Mouse (Mus musculus): ENCODE measurements around the gene Gramd1c. TPM values are rescaled to one million over a fixed set of nuclear protein-coding genes. Genes with fewer than 3 reads are reported as not detected.
A peak's percentile ranks its signal among the peaks of the same experiment; 100 is the strongest.

Gramd1c gene
- polyA plus RNA-seq, 1 experiment, result 1.9 TPM

DNA sequence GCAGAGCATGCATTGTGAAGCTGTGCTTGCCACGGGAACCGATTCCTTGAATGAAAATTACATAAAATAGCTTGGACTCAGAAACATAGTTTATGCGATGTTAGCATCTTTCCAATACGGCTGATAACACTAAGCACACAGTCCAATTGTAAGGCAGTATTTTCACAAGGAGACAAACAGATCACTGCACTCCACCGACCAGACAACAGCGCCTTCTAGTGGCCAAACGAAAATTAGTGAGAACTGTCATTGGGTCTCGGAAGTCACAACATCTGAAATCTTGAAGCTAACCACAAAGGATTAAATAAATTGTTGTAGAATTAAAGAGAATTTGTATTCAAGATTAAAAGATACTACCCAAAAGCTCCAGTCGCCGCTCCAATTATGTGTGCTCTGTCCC lies 4.4 kb downstream of the Gramd1c start:
- peak; percentile 79 for DNase-seq (ENCODE audit: low read depth)
- no peak for TF ChIP-seq POLR2A (IDR thresholded peaks at IDR 0.05; ENCODE audit: borderline replicate concordance, extremely low read depth, insufficient read depth, insufficient read length, poor library complexity, severe bottlenecking)
- TF ChIP-seq CTCF (IDR thresholded peaks at IDR 0.05; ENCODE audit: borderline replicate concordance, extremely low read depth, insufficient read depth, insufficient read length), result peak; percentile 87

DNA sequence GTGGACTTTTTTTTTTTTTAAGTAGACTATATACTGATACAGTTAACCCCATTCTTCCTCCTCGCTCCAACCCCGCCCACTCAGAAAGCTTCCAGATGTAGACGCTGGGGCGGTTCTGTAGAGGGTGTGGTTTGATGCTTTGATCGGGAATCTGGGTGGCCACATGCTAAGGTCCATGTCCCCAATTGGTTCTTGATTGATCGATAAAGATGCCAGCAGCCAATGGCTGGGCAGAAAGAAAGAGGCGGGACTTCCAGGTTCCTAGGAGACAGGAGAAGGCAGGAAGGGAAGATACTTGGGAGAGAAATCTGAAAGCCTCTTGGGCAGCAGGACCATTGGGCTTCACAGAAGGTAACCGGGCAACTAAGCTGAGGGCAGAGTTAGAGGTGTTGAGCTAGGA lies 7.4 kb downstream of the Gramd1c start:
- no peak for TF ChIP-seq CTCF (IDR thresholded peaks at IDR 0.05; ENCODE audit: borderline replicate concordance, extremely low read depth, insufficient read depth, insufficient read length)
- no peak for TF ChIP-seq POLR2A (IDR thresholded peaks at IDR 0.05; ENCODE audit: borderline replicate concordance, extremely low read depth, insufficient read depth, insufficient read length, poor library complexity, severe bottlenecking)
- peak; percentile 29 for DNase-seq (ENCODE audit: low read depth)

DNA sequence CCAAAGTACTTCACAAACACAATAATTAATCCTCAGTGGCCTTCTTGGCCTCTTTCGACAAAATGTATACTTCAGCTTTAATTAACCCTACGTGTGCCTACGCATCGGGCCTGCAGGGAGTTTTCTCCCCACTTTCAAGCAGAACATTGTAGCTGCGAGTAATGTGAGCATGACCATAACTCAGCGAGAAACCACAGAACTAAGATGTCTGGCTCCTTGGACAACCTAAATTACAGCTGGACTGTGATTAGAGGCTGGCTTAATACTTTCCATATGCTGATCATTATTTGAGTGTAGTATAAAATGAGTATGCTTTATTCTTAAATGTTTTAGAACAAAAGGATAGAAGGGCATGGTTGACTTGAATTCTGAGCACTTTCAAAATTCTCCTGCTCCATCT lies 9.9 kb downstream of the Gramd1c start:
- DNase-seq (ENCODE audit: low read depth), result no peak
- TF ChIP-seq CTCF (IDR thresholded peaks at IDR 0.05; ENCODE audit: borderline replicate concordance, extremely low read depth, insufficient read depth, insufficient read length), result no peak
- TF ChIP-seq POLR2A (IDR thresholded peaks at IDR 0.05; ENCODE audit: borderline replicate concordance, extremely low read depth, insufficient read depth, insufficient read length, poor library complexity, severe bottlenecking), result no peak

DNA sequence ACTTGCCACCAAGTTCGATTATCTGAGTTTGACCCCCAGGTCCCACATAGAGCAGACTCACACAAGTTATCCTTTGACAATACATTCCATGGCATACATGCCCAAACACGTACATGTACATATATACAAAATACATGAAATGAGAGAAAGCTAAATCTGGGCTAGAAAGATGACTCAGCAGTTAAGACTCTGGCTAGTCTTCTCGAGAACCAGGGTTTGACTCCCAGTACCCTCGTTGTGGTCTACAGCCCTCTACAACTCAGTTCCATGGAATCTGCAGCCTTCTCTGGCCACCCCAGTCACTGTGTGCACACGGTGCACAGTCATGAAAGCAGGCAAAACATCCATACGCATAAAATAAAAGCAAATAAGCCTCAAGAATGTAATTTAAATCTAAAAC lies 10.8 kb downstream of the Gramd1c start:
- DNase-seq (ENCODE audit: low read depth), result no peak
- TF ChIP-seq POLR2A (IDR thresholded peaks at IDR 0.05; ENCODE audit: borderline replicate concordance, extremely low read depth, insufficient read depth, insufficient read length, poor library complexity, severe bottlenecking), result no peak
- TF ChIP-seq CTCF (IDR thresholded peaks at IDR 0.05; ENCODE audit: borderline replicate concordance, extremely low read depth, insufficient read depth, insufficient read length), result no peak

DNA sequence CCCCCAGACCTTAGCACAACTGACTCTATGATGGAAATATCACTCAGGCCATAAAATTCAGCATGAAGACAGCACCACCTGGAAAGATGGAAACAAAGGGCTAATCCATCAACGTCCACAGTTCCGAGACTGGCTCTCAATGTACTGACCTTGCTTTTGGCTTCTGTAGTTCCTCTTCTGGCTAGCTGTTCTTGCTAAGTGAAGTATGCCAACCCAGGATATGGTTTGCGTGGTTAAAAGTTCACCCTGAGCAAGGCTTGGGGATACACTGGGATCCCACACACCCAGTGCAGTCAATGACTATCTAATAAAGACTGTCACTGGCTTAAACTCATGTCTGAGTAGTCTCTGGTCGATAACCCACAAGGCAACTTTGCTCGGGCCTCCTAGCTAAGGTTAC lies 13.0 kb downstream of the Gramd1c start:
- no peak for DNase-seq (ENCODE audit: low read depth)

DNA sequence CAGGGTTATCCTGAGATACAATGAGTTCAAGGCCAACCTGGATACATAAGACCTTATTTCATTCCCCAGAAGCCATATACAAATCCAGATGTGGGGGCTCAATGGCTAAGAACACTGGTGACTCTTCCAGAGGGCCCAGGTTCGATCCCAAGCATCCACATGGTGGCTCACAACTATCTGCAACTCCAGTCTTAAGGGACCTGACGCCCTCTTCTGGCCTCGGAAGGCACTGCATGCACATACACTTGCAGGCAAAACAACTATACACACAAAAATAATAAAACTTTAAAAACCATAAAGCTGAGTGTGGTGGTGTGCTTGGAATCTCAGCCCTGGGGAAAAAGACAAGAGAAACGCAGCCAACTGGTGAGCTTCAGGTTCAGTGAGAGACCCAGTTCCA lies 24.0 kb downstream of the Gramd1c start:
- DNase-seq (ENCODE audit: low read depth), result no peak
- TF ChIP-seq CTCF (IDR thresholded peaks at IDR 0.05; ENCODE audit: borderline replicate concordance, extremely low read depth, insufficient read depth, insufficient read length) (peak; percentile 11; the same call in 1 of the 2 replicates), POLR2A (IDR thresholded peaks at IDR 0.05; ENCODE audit: borderline replicate concordance, extremely low read depth, insufficient read depth, insufficient read length, poor library complexity, severe bottlenecking) (no peak)

More for the DNA sequence above, 13.0 kb downstream of the Gramd1c start:
- no peak for TF ChIP-seq CTCF (IDR thresholded peaks at IDR 0.05; ENCODE audit: borderline replicate concordance, extremely low read depth, insufficient read depth, insufficient read length)
- TF ChIP-seq POLR2A (IDR thresholded peaks at IDR 0.05; ENCODE audit: borderline replicate concordance, extremely low read depth, insufficient read depth, insufficient read length, poor library complexity, severe bottlenecking), result no peak

DNA sequence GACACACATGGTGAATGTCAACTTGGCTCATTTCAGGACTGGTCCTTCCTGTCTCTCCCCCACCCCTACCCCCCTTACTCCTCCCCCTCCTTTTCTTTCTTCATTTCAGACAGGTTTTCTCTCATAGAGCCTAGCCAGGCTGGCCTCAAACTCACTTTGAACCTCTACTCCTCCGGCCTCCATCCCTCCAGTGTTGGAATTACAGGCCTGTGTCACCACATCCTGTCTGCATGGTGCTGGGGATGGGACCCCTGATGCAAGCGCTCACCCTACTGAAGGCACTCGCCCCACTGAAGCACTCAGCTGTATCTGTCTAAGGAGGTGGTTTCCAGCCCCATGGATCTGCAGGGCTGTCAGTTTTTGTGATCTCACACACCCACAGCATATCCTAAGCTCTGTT lies 27.9 kb downstream of the Gramd1c start:
- TF ChIP-seq POLR2A (IDR thresholded peaks at IDR 0.05; ENCODE audit: borderline replicate concordance, extremely low read depth, insufficient read depth, insufficient read length, poor library complexity, severe bottlenecking) (no peak), CTCF (IDR thresholded peaks at IDR 0.05; ENCODE audit: borderline replicate concordance, extremely low read depth, insufficient read depth, insufficient read length) (no peak)
- DNase-seq (ENCODE audit: low read depth), result no peak

DNA sequence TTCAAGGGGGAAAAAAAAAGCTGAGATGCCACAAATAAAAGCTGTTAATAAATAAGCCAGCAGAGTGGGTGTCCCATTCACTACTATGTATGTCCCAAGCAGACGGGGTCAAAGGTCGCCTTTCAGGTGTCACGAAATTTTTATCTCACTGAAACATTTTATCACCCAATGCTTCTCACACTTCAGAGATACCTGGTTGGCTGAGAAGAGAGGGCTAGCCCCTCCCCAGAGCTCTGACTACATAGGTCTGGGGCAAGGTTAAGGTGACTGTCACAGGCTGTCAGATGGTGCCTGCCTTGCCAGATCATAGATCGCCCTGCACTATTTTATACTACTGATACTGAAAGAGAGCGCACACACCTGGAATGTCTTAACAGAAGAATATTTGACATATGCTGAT lies 29.8 kb downstream of the Gramd1c start:
- TF ChIP-seq POLR2A (IDR thresholded peaks at IDR 0.05; ENCODE audit: borderline replicate concordance, extremely low read depth, insufficient read depth, insufficient read length, poor library complexity, severe bottlenecking), result no peak
- no peak for TF ChIP-seq CTCF (IDR thresholded peaks at IDR 0.05; ENCODE audit: borderline replicate concordance, extremely low read depth, insufficient read depth, insufficient read length)
- DNase-seq (ENCODE audit: low read depth), result no peak

DNA sequence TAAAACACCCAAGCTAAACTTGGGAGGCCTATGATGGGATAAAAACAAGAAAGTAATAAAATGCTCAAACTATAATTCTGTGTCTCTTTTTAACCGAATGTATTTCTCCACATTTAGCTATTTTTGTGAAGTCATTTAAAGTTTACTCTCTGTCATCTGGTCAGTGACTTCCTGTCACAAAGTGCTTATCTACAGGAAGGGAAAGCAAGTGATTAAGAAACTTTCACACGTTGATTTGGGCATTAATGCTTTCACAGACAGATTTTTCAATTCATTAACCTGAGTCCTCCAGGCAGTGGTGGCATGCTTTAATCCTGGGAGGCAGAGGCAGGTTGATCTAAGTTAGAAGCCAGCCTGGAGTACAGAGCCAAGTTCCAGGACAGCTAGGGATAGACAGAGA lies 33.9 kb downstream of the Gramd1c start:
- TF ChIP-seq CTCF (IDR thresholded peaks at IDR 0.05; ENCODE audit: borderline replicate concordance, extremely low read depth, insufficient read depth, insufficient read length) (no peak), POLR2A (IDR thresholded peaks at IDR 0.05; ENCODE audit: borderline replicate concordance, extremely low read depth, insufficient read depth, insufficient read length, poor library complexity, severe bottlenecking) (no peak)
- DNase-seq (ENCODE audit: low read depth), result no peak

DNA sequence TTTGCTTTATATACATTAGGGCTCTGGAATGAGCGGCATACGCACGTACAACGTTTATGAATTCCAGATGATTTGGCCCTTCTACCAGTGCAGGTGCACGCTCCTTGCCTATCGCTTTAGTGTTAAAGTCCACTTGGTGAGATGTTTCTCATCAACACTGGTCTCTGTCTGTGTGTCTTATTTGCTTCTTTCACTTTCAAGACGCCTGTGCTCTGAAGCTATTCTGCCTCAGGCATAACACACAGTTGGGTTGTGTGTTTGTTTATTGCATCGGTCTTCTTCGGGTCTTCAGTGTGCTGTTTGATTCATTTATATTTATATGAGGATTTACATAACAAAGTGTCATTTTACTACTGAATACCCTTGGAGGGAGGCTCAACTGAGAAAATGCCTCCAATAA lies 36.3 kb downstream of the Gramd1c start:
- TF ChIP-seq CTCF (IDR thresholded peaks at IDR 0.05; ENCODE audit: borderline replicate concordance, extremely low read depth, insufficient read depth, insufficient read length) (no peak), POLR2A (IDR thresholded peaks at IDR 0.05; ENCODE audit: borderline replicate concordance, extremely low read depth, insufficient read depth, insufficient read length, poor library complexity, severe bottlenecking) (no peak)
- no peak for DNase-seq (ENCODE audit: low read depth)

DNA sequence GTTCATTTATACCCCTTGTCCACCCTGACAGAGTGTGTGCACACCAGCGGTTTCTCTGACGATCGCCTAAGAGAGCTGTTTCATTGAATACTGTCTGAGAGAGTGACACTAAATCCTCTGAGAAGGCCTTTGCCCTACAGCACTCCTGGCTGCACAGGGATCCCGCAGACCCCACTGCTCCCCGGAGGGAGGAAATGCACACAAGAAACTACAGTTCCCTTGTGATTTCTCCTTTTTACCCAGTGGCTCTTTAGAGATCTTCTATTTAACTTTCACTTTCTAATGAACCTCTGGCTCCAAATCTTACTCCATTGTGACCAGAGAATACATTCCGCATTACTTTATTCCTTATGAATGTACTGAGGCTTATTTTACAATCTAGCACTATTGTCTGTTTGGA lies 36.9 kb downstream of the Gramd1c start:
- TF ChIP-seq POLR2A (IDR thresholded peaks at IDR 0.05; ENCODE audit: borderline replicate concordance, extremely low read depth, insufficient read depth, insufficient read length, poor library complexity, severe bottlenecking) (no peak), CTCF (IDR thresholded peaks at IDR 0.05; ENCODE audit: borderline replicate concordance, extremely low read depth, insufficient read depth, insufficient read length) (no peak)
- no peak for DNase-seq (ENCODE audit: low read depth)

DNA sequence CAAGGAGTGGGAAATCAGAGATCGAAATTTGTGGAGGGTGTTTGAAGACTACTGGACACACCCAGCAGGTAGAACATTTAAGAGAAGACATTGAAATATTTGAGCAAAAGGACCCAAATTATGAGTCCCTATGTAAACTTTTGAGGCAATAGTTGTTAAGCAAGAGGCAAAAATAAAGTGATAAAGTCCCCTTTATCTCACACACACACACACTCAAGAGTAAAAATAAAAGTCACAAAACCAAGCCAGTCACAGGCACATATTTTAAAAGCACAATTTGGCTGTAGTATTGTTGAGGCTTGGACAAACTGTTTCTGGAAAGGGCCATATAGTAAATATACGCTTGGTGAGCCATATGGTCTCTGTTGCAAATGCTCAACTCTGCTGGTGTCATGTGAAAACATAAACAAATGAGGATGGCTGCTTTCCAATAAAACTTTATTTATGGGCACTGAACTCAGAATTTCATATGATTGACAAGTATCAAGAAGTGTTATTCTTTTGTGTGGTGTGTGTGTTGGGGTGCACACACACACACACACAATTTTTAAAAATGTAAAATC lies 44.1 kb downstream of the Gramd1c start:
- no peak for TF ChIP-seq POLR2A (IDR thresholded peaks at IDR 0.05; ENCODE audit: borderline replicate concordance, extremely low read depth, insufficient read depth, insufficient read length, poor library complexity, severe bottlenecking)
- no peak for TF ChIP-seq CTCF (IDR thresholded peaks at IDR 0.05; ENCODE audit: borderline replicate concordance, extremely low read depth, insufficient read depth, insufficient read length)
- no peak for DNase-seq (ENCODE audit: low read depth)

All from brain, embryonic 14.5 days (tissue).